Mouse (Mus musculus): ENCODE data around the gene Ccdc39. TPM values are rescaled to one million over a fixed set of nuclear protein-coding genes. Genes with fewer than 3 reads are reported as not detected.
A peak's percentile ranks its signal among the peaks of the same experiment; 100 is the strongest.

Ccdc39 gene
- 1.8 and 2.5 TPM in 2 replicates for total RNA-seq (2021)
- long read RNA-seq, partial matches to known transcripts, result 0 of 1 reads
- long read RNA-seq, other reads (novel, unspliced or antisense), result 1 of 1 reads

DNA sequence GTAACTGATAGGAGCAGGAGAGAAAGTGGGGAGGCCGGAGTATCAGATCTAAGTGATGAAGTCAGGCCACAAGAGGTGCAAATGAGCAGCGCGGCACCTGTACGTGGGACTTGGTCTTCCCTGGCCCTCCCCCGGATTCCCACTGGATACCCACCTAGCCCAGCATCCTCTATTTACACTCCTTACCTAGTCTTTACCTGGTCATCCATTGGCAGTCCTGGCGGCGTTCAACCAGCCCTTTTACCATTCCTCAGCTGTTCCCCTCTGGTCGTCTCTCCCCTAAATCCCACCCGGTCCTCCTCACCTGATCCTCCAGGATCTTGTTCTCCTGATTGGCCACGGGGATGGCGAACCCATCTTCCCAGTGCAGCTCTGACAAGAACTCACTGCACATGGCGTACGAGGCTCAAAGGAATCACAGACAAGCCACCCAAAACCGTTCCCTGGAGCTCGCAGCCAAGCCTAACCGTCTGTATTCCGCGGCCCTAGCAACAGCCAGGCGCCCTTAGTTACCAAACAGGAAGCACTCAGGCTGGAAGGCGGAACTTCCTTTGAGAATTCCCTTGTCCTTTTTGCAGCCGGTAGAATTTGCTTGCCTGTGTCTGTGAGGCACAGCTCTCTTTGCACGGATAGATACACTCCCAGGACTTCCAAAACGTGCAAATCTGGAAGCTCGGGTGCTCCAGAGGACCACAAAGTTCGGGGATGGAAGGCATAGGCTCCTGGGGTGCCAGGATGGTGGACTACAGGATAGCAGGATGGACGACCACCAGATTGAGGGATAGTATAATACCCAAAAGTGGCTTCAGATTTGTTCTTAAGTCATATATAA lies at the start of gene Ccdc39:
Gene Ccdc39, minus strand, starts transcription at position 510 of the 832 bp plus-strand sequence.
- DNase-seq, result peak; percentile 70

DNA sequence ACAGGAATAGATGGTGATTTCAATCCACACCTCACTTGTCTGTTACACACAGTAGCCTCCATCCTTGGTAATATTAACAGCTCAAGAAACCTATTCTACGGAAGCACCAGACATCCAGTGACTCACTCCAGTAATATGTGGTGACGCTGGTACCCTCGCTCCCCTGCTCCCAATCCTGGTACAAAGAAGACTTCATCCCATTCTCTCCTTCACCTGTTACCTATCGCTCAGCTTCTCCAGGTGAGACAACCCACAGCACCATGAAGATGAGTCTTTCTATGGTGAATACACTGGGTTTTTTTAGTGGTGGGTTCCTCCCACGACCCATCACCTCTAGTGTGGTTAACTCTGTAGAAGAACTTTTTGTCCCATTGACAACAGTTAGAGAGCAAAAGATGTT lies 49.3 kb upstream of the Ccdc39 start:
- no peak for DNase-seq

- DNase-seq, result no peak
Measured at GRCm38 (mm10) chr3:33887438-33887837, 43.3 kb upstream of the Ccdc39 start.

- DNase-seq, result no peak
Measured at GRCm38 (mm10) chr3:33883105-33883504, 39.0 kb upstream of the Ccdc39 start.

GRCm38 (mm10) chr3:33882695-33883094 lies 38.6 kb upstream of the Ccdc39 start:
- DNase-seq, result no peak

DNA sequence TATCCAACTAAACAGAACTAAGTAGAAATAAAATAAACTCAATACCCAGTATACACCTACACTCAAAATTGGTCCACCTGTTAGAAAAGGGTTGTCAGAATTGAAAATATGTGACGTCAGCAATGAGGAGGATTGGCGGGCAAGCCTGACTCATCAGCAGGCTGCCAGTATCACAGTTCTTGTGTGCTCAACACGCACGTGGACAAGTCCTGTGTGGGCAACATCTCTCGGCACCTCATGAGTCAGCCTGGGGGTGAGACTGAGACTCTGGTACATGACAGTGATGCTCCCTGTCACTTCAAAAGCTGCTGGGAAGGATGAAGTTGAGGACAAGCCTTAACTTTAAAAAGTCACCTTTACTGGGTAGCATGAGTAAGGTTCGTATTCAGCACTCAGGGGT lies 34.6 kb upstream of the Ccdc39 start:
- DNase-seq, result no peak

DNA sequence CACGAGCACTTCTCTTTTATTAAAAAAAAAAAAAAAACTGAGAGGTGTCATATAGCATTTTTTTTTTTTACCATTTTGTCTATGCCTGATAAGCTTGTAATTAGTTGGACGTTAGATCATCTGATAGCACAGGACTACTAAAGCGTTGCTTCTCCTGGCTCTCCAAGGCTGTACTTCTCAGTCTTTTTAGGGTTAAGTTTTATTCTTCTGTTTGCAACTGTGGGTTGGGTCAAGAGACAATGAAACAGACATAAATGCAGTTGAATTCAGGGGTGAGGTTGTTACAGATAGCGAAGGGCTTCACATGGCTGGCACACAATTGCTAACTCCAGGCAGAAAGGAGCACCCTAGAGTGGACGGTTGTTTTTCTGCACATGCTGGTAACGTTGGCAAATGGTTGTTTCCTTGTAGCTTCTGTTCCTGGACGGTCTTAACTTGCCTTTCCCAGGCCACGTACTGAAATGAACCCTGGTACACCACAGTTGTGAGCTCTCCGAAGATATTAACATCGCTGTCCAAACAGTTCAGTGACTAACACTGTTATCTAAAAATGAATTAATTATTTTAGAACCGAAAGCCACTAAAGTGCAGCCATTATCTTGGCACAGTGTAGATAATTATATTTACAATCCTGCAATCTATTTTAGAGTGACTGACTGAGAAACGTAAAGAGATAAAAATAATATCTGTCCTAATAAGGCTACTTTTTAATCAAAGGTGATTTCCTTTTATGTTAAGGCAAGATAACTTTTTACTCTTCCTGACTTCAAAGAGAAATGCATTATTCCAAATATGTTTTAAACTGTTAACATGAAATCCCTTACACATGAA lies 30.6 kb upstream of the Ccdc39 start:
- DNase-seq, result no peak

- DNase-seq, result no peak
Measured at GRCm38 (mm10) chr3:33873837-33874236, 29.7 kb upstream of the Ccdc39 start.

DNA sequence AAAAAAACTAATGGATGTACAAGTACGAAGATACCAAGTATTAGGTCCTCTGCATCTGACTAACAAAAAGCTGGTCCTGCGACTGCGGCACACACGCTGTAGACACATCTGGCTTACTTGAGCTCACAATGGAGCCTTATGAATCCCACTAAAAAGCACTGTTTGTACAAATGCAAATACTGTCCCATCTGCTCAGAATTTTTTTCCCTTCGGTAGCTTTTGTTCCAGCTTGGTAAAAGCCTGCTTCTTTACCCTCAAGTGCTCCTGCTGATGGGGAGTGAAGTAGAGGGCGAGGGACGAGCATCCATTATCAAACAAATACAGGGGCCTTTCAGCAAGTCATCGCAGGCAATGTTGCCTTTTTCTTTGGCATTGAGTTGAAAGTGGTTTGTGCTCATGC lies 29.3 kb upstream of the Ccdc39 start:
- no peak for DNase-seq

DNA sequence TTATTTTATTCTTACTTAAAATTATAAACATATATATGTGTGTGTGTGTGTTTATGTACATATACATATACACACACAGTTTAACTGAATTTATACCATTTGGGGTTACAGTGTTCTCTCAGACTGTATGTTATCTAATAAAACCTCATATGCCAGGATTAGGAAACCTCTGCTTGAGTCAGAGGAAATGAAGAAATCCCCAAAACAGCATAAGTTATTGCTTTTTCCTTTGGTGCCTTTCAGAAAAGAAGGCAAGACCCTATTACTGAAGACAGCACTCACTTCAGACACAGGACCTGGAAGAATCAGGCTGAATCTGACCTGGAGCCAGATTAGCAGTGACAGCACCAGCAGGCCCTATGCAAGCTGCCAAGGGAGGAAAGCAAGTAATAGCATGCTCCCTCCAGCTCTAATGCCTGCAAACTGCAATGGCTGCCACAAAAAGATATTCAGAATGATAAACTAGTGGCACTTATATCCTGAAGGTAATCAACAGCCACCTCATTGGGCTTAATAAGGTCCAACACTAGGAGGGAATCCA lies 20.0 kb upstream of the Ccdc39 start:
- DNase-seq, result no peak

- DNase-seq, result no peak
Measured at GRCm38 (mm10) chr3:33858939-33859338, 14.8 kb upstream of the Ccdc39 start.

DNA sequence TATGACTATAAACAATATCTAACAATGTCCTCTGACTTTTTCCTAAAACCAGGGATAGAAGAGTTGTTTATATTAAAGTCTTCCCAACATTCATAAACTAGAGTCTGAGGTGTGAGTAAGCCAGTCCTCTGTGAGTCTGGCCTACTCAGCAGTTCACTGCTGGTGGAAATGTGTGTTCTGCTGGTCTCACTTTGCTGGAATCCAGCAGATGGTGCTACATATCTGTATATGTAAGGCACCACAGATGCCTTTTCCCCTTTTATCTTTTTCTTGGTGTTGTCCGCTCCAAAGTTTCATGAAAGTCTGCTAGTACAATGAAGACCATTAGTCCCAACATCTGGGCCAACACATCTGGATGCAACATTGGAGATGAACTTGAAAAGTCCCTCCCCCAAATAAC lies 9.0 kb upstream of the Ccdc39 start:
- DNase-seq, result no peak

DNA sequence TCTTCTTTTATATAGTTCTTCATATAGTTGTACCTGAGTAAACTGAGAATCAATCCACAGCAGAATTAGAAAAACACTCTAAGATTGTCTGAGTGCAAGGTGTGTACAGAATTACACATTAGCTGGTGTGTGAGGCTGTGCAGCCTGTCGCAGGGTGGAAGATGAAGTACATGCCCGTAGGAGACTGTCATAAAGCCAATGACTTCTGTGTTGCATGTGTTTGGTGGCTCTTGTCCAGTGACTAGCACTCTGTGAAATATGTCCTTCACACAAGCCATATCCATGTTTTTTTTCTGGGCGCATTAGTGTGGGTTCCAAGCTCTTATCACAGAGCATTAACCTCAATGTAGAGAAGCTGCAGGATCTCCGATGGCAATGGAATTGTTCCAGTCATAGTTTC lies 6.7 kb upstream of the Ccdc39 start:
- DNase-seq, result no peak

- DNase-seq, result no peak
Measured at GRCm38 (mm10) chr3:33846639-33847038, 2.5 kb upstream of the Ccdc39 start.

- no peak for DNase-seq
Measured at GRCm38 (mm10) chr3:33838877-33839276, 5.2 kb downstream of the Ccdc39 start.

- DNase-seq, result no peak
Measured at GRCm38 (mm10) chr3:33836576-33836975, 7.5 kb downstream of the Ccdc39 start.

DNA sequence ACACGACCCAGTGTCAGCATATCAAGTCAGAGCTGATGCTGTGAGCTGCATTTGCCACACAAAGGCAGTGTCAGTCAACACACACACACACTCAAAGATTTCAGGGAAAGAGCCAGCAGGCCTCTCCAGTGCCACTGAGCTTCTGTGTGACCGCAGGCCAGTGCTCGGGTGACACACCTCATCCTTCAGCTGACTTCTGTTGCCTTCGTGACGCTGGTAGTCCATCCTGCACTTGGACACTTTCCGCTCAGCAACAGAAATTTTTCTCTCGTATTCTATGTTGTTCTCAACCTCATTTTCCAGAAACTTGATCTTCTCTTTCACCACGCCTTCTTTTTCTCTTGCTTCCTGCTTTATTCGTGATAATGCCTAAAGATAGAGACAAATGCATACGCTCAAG lies 11.8 kb downstream of the Ccdc39 start:
- DNase-seq, result no peak

DNA sequence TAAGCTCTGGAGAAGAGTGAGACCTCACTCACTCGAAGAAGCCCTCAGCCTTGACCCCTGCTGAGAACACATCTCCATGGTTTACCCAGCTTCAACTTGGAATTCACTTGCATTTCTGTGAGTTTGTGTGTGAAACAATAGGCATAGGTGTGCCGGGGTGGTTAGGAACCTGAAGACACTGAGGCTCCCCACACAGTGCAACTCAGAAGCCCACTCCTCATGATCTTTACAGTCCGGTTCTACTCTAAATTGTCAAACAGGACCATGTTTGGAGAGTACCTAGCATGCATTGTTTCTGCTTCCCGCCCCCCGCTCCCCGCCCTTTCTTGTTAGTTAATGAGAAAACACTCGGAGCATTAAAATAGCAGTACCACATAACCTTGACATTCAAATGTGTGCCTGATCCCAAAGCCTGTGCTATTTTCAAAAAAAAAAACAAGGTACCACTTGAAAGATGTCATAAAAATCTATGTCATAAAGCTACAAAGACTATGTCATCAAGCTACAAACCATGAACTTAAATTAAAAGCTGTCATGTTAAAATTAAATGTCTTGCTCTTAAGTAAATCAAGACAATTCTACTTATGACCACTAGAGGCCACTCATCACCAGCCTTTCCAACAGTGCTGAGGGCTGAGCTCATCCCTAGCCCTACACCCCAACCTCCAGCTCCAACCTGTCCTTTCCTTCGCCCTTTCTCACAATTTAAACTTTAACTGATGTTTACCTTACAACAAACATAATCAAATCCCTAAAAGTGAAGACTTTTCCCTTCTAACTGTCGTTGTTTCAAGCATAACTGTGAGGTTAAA lies 19.8 kb downstream of the Ccdc39 start:
- DNase-seq, result peak; percentile 12

GRCm38 (mm10) chr3:33807151-33807550 lies 37.0 kb downstream of the Ccdc39 start:
- no peak for DNase-seq

- no peak for DNase-seq
Measured at GRCm38 (mm10) chr3:33800513-33800820, 43.6 kb downstream of the Ccdc39 start.

DNA sequence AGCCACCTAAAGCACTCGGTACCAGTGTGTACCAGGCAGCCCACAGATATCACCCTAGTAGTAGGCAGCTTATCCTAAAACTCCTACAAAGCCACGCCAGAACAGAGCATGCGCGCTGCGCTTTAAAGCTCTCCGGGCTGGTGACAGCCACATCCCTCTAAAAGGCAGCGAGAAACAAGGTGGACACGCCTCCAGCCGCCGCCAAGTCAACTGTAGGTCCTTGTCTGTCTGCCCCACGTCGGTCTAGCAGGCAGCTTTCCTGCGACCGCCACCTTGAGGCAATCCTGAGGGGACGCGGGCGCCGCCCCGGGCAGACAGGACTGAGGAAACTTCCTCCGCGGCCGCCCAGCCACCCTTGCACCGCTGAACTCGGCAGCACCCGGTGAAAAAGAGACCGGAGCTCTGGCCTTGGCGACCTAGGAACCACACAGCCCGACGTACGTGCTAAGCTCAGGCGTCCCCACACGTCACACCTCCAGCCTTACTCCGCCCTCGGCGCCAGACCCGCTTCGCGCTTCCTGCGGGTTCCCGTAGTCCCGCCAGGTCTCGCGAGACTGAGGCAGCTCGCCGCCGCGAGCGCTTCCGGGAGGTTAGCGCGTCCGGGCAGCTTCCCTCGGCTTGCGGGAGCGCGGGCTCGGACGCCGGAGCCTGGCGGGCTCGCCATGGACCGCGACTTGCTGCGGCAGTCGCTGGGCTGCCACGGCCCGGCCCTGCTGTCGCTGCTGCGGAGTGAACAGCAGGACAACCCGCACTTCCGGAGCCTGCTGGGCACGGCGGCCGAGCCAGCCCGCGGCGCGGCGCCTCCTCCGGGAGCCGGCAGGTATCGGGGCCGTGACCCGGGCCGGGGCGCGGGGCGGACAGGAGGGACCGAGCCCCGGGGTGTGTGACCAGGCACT lies 44.2 kb downstream of the Ccdc39 start, which contains the start of gene Ttc14:
Gene Ttc14, plus strand, starts transcription at position 216 of the 896 bp plus-strand sequence.
- DNase-seq, result peak; percentile 99
